Mouse (Mus musculus): ENCODE measurements around the gene Krtap4-6.

DNA sequence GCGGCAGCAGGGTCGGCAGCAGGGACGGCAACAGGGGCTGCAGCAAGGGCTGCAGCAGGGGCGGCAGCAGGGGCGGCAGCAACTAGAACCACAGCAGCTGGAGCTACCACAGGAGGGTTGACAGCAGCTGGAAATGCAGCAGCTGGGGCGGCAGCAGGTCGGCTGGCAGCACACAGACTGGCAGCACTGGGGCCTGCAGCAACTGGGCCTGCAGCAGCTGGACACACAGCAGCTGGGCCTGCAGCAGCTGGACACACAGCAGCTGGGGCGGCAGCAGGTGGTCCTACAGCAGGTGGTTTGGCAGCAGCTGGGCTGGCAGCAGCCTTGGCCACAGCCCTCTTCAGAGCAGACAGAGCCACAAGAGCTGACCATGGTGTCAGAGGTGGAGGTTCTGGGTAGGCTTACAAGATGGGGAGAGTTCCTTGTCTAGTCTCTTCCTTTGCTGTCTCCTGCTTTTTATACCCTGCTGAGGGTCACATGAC is 31.1 kb downstream of the Krtap4-6 start, which contains the start of gene Krtap4-2:
- TF ChIP-seq TCF12 (IDR thresholded peaks at IDR 0.05; ENCODE audit: low read depth, low read length) (no peak), MAFK (IDR thresholded peaks at IDR 0.05; ENCODE audit: borderline replicate concordance, low read depth, low read length) (no peak), RAD21 (IDR thresholded peaks at IDR 0.05; ENCODE audit: low read depth, low read length) (no peak), USF2 (IDR thresholded peaks at IDR 0.05; ENCODE audit: borderline replicate concordance in 1 of 2, insufficient read depth in 1 of 2, low read depth in 1 of 2, low read length in 2 of 2) (no peak), POLR2A (IDR thresholded peaks at IDR 0.05; ENCODE audit: control insufficient read depth in 1 of 2, insufficient read depth in 1 of 2, low read depth in 1 of 2, low read length in 2 of 2, poor library complexity in 1 of 2) (no peak), MEF2A (IDR thresholded peaks at IDR 0.05; ENCODE audit: extremely low read depth, insufficient replicate concordance, low read depth, low read length, poor library complexity, severe bottlenecking) (no peak), CTCF (IDR thresholded peaks at IDR 0.05 in 2 of 3, conservative IDR thresholded peaks at IDR 0.05 in 1 of 3; ENCODE audit: control insufficient read depth in 1 of 3, insufficient read depth in 1 of 3, low read depth in 2 of 3, low read length in 3 of 3, poor library complexity in 1 of 3, severe bottlenecking in 1 of 3) (no peak), POLR2AphosphoS2 (IDR thresholded peaks at IDR 0.05; ENCODE audit: low read length) (no peak), JUND (IDR thresholded peaks at IDR 0.05; ENCODE audit: low read depth, low read length) (no peak), MXI1 (IDR thresholded peaks at IDR 0.05; ENCODE audit: low read depth, low read length) (no peak), E2F4 (IDR thresholded peaks at IDR 0.05; ENCODE audit: borderline replicate concordance, low read depth, low read length) (no peak), GATA1 (IDR thresholded peaks at IDR 0.05; ENCODE audit: low read depth, low read length) (no peak)
